Mouse (Mus musculus) small intestine, adult 2 months (tissue): ENCODE results near the gene Zfp316.

Experiments used
- CTCF ChIP-seq: fragments of 200-500 bp; IDR thresholded peaks from 2 replicates; pipeline ENCODE4 v1.5.1; 2012; ENCODE audit warnings: low read depth, mild to moderate bottlenecking, control low read depth, inconsistent platforms, low read length, moderate library complexity, mixed read lengths; ENCODE audit not compliant: insufficient replicate concordance, insufficient read length; ENCODE audit errors: extremely low read depth
- POLR2A ChIP-seq: fragments of 200-500 bp; IDR thresholded peaks from 2 replicates; pipeline ENCODE4 v1.6.1; 2012; ENCODE audit warnings: low read depth, mild to moderate bottlenecking, control low read depth, inconsistent platforms, low read length, moderate library complexity

GRCm38 (mm10) chr5:143299686-143300085 is 29.9 kb upstream of the Zfp316 start:
- TF ChIP-seq CTCF (peak; percentile 63; the same call in 1 of the 2 replicates), POLR2A (no peak)
